Comparison of ENCODE assay signal across 15 mouse cellular contexts in genomic region chr7:66779944-66780942, GRCm38 (mm10). TPM values are rescaled to one million over a fixed set of nuclear protein-coding genes. Genes with fewer than 3 reads are reported as not detected.
DNase-seq lines count a peak whose midpoint lies in the region; ATAC-seq and TF ChIP-seq lines count a peak whose summit lies in the region.
"Had no signal": no experiment of that assay in that cellular context is flagged by ENCODE, and none has a peak within 500 bp of the region (broad histone marks: within the 10 kb centered on the region; RNA-seq: fewer than 3 reads in every experiment).

No protein-coding gene starts in this region.

- intact Hi-C loops in left cerebral cortex, postnatal 36 days (cut with DNase I): no loop called here

- no peaks in the 10 kb centered on the region for H3K27me3 ChIP-seq in lung, embryonic 14.5 days (ENCODE audit: insufficient read depth, low read length)
- H3K27me3 ChIP-seq in kidney, embryonic 14.5 days (ENCODE audit: control insufficient read depth, insufficient read depth, low read length): no peaks in the 10 kb centered on the region
- no peaks in the 10 kb centered on the region for H3K27me3 ChIP-seq in limb, embryonic 15.5 days
- H3K27me3 ChIP-seq in hindbrain, embryonic 13.5 days: no peaks in the 10 kb centered on the region
- no peaks in the 10 kb centered on the region for H3K27me3 ChIP-seq in forebrain, embryonic 13.5 days
- H3K27me3 ChIP-seq: embryonic facial prominence, embryonic 12.5 days; forebrain, embryonic 15.5 days; liver, embryonic 13.5 days; midbrain, embryonic 12.5 days had no signal

- WGBS in lung, embryonic 14.5 days: 45% methylated on average over 10 of the region's 10 CpGs
- 53% methylated on average over 10 of the region's 10 CpGs for WGBS in kidney, embryonic 14.5 days
- WGBS in limb, embryonic 15.5 days: 56% methylated on average over 10 of the region's 10 CpGs
- 63% methylated on average over 10 of the region's 10 CpGs for WGBS in hindbrain, embryonic 13.5 days
- 76% methylated on average over 10 of the region's 10 CpGs for WGBS in forebrain, embryonic 13.5 days

- no peaks in the 10 kb centered on the region for H3K36me3 ChIP-seq in lung, embryonic 14.5 days (ENCODE audit: insufficient read depth)
- H3K36me3 ChIP-seq in kidney, embryonic 14.5 days (ENCODE audit: control insufficient read depth, insufficient read depth, low read length): no peaks in the 10 kb centered on the region
- H3K36me3 ChIP-seq in limb, embryonic 15.5 days: no peaks in the 10 kb centered on the region
- no peaks in the 10 kb centered on the region for H3K36me3 ChIP-seq in hindbrain, embryonic 13.5 days
- no peaks in the 10 kb centered on the region for H3K36me3 ChIP-seq in forebrain, embryonic 13.5 days (ENCODE audit: poor library complexity, severe bottlenecking)
- H3K36me3 ChIP-seq: embryonic facial prominence, embryonic 12.5 days; forebrain, embryonic 15.5 days; liver, embryonic 13.5 days; midbrain, embryonic 12.5 days had no signal

- no peak overlapping the region for H3K9ac ChIP-seq in lung, embryonic 14.5 days
- H3K9ac ChIP-seq in kidney, embryonic 14.5 days (ENCODE audit: low read depth, low read length): no peak overlapping the region; the same call in 1 of the 2 replicates
- no peak overlapping the region for H3K9ac ChIP-seq in limb, embryonic 15.5 days
- H3K9ac ChIP-seq in hindbrain, embryonic 13.5 days: no peak overlapping the region
- no peak overlapping the region for H3K9ac ChIP-seq in forebrain, embryonic 13.5 days
- H3K9ac ChIP-seq: embryonic facial prominence, embryonic 12.5 days; forebrain, embryonic 15.5 days; liver, embryonic 13.5 days; midbrain, embryonic 12.5 days had no signal

- DNase-seq in lung, embryonic 14.5 days: peak; percentile 81
- no peak for DNase-seq in lung, postnatal 14 days
- DNase-seq in urinary bladder, postnatal 14 days (ENCODE audit: low spot score): peak; percentile 86
- DNase-seq in left cerebral cortex, postnatal 36 days (ENCODE audit: low spot score in 2 of 2): no peak
- DNase-seq: cerebellum, adult 9-10 months; gastrocnemius, postnatal 36 days; liver, embryonic 13.5 days had no signal

- no peak for TF ChIP-seq CTCF in lung, embryonic 14.5 days (IDR thresholded peaks at IDR 0.05; ENCODE audit: low read depth)

- ATAC-seq in lung, embryonic 14.5 days (ENCODE audit: insufficient read depth): peak; percentile 88
- ATAC-seq in kidney, embryonic 14.5 days (ENCODE audit: low FRiP score, low TSS enrichment): peak; percentile 83
- no peak for ATAC-seq in limb, embryonic 15.5 days (ENCODE audit: insufficient number of reproducible peaks, low FRiP score, low TSS enrichment, low read depth)
- ATAC-seq in hindbrain, embryonic 13.5 days (ENCODE audit: low FRiP score): no peak
- ATAC-seq in forebrain, embryonic 13.5 days: no peak
- ATAC-seq: forebrain, embryonic 15.5 days; hindbrain, postnatal 0 days had no signal

- H3K4me3 ChIP-seq in lung, embryonic 14.5 days (ENCODE audit: low read depth, low read length): no peak overlapping the region
- H3K4me3 ChIP-seq in kidney, embryonic 14.5 days (ENCODE audit: low read length): no peak overlapping the region
- H3K4me3 ChIP-seq in limb, embryonic 15.5 days: no peak overlapping the region
- no peak overlapping the region for H3K4me3 ChIP-seq in hindbrain, embryonic 13.5 days
- H3K4me3 ChIP-seq in forebrain, embryonic 13.5 days: no peak overlapping the region
- H3K4me3 ChIP-seq: embryonic facial prominence, embryonic 12.5 days; forebrain, embryonic 15.5 days; liver, embryonic 13.5 days; midbrain, embryonic 12.5 days had no signal

- H3K9me3 ChIP-seq in lung, embryonic 14.5 days (ENCODE audit: low read depth, low read length): no peaks in the 10 kb centered on the region
- no peaks in the 10 kb centered on the region for H3K9me3 ChIP-seq in kidney, embryonic 14.5 days (ENCODE audit: control insufficient read depth, low read length)
- no peaks in the 10 kb centered on the region for H3K9me3 ChIP-seq in limb, embryonic 15.5 days
- no peaks in the 10 kb centered on the region for H3K9me3 ChIP-seq in hindbrain, embryonic 13.5 days
- H3K9me3 ChIP-seq in forebrain, embryonic 13.5 days (replicated peaks): no peaks in the 10 kb centered on the region
- H3K9me3 ChIP-seq: embryonic facial prominence, embryonic 12.5 days; forebrain, embryonic 15.5 days; liver, embryonic 13.5 days; midbrain, embryonic 12.5 days had no signal

- H3K4me2 ChIP-seq in lung, embryonic 14.5 days: no peak overlapping the region
- no peak overlapping the region for H3K4me2 ChIP-seq in kidney, embryonic 14.5 days (replicated peaks; ENCODE audit: low read depth, low read length)
- H3K4me2 ChIP-seq in limb, embryonic 15.5 days: no peak overlapping the region
- no peak overlapping the region for H3K4me2 ChIP-seq in hindbrain, embryonic 13.5 days
- no peak overlapping the region for H3K4me2 ChIP-seq in forebrain, embryonic 13.5 days
- H3K4me2 ChIP-seq: embryonic facial prominence, embryonic 12.5 days; forebrain, embryonic 15.5 days; liver, embryonic 13.5 days; midbrain, embryonic 12.5 days had no signal

- H3K27ac ChIP-seq in lung, embryonic 14.5 days (ENCODE audit: low read depth): peak overlapping the region; percentile 71
- H3K27ac ChIP-seq in kidney, embryonic 14.5 days (ENCODE audit: low read depth, low read length): peak overlapping the region; percentile 48; the same call in 1 of the 2 replicates
- H3K27ac ChIP-seq in limb, embryonic 15.5 days: peak overlapping the region; percentile 17
- no peak overlapping the region for H3K27ac ChIP-seq in hindbrain, embryonic 13.5 days
- H3K27ac ChIP-seq in forebrain, embryonic 13.5 days: no peak overlapping the region
- H3K27ac ChIP-seq: embryonic facial prominence, embryonic 12.5 days; forebrain, embryonic 15.5 days; hindbrain, postnatal 0 days; liver, embryonic 13.5 days; midbrain, embryonic 12.5 days had no signal

- H3K4me1 ChIP-seq in lung, embryonic 14.5 days (ENCODE audit: insufficient read depth): 0 out of 2 replicates have a peak, but pooled peaks cover 7% of the 10 kb centered on the region
- peaks cover 9% of the 10 kb centered on the region for H3K4me1 ChIP-seq in kidney, embryonic 14.5 days (ENCODE audit: control insufficient read depth, insufficient read depth, low read length)
- H3K4me1 ChIP-seq in limb, embryonic 15.5 days: peaks cover 9% of the 10 kb centered on the region
- H3K4me1 ChIP-seq in hindbrain, embryonic 13.5 days (replicated peaks): no peaks in the 10 kb centered on the region
- no peaks in the 10 kb centered on the region for H3K4me1 ChIP-seq in forebrain, embryonic 13.5 days
- H3K4me1 ChIP-seq: forebrain, embryonic 15.5 days; midbrain, embryonic 12.5 days had no signal

RNA-seq across cellular contexts. Expression of gene Cers3, which starts 36.9 kb away (rescaled TPM):
- 4.0 and 4.6 TPM in 2 replicates for polyA plus RNA-seq in lung, embryonic 14.5 days (2014; fragmentation: Nextera tagmentation; extraction: Ambion mirVana)
- 0.94 and 1.9 TPM in 2 replicates for polyA plus RNA-seq in kidney, embryonic 14.5 days (2014; fragmentation: Nextera tagmentation; extraction: Ambion mirVana)
- 21.7 and 23.0 TPM in 2 replicates for polyA plus RNA-seq in limb, embryonic 15.5 days (2015; fragmentation: Nextera tagmentation; extraction: Ambion mirVana)
- 0.29 and 0.36 TPM in 2 replicates for polyA plus RNA-seq in hindbrain, embryonic 13.5 days (2015; fragmentation: Nextera tagmentation; extraction: Ambion mirVana)
- 0.46 and 0.57 TPM in 2 replicates for polyA plus RNA-seq in forebrain, embryonic 13.5 days (2015; fragmentation: Nextera tagmentation; extraction: Ambion mirVana)
- under 1 TPM; 0.22 to 0.68 TPM for total RNA-seq in left cerebral cortex, postnatal 36 days (2021)

RNA-seq across cellular contexts. Expression of gene Adamts17, which starts 59.3 kb away (rescaled TPM):
- polyA plus RNA-seq in lung, embryonic 14.5 days (2014; fragmentation: Nextera tagmentation; extraction: Ambion mirVana): 10.5 and 11.6 TPM in 2 replicates
- 4.3 and 4.6 TPM in 2 replicates for polyA plus RNA-seq in kidney, embryonic 14.5 days (2014; fragmentation: Nextera tagmentation; extraction: Ambion mirVana)
- 13.5 and 13.7 TPM in 2 replicates for polyA plus RNA-seq in limb, embryonic 15.5 days (2015; fragmentation: Nextera tagmentation; extraction: Ambion mirVana)
- polyA plus RNA-seq in hindbrain, embryonic 13.5 days (2015; fragmentation: Nextera tagmentation; extraction: Ambion mirVana): 2.1 and 2.4 TPM in 2 replicates
- 1.5 and 1.9 TPM in 2 replicates for polyA plus RNA-seq in forebrain, embryonic 13.5 days (2015; fragmentation: Nextera tagmentation; extraction: Ambion mirVana)
- total RNA-seq in left cerebral cortex, postnatal 36 days (2021): 10 to 100 TPM in 1 of 2 experiments, 1 to 10 TPM in 1; 7.0 to 16.8 TPM

Comparison
In these comparisons a context has a peak if more than half of its experiments do, and no peak if none do; other contexts are left out.
1. DNase-seq: peak in lung, embryonic 14.5 days (single experiment) and urinary bladder, postnatal 14 days (single experiment); none in lung, postnatal 14 days (single experiment) and left cerebral cortex, postnatal 36 days (0 of 2).
2. ATAC-seq: peak in lung, embryonic 14.5 days (single experiment) and kidney, embryonic 14.5 days (single experiment); none in limb, embryonic 15.5 days (single experiment), hindbrain, embryonic 13.5 days (single experiment) and forebrain, embryonic 13.5 days (single experiment).
3. H3K27ac ChIP-seq: peak in lung, embryonic 14.5 days (single experiment), kidney, embryonic 14.5 days (single experiment) and limb, embryonic 15.5 days (single experiment); none in hindbrain, embryonic 13.5 days (single experiment) and forebrain, embryonic 13.5 days (single experiment).